Mouse (Mus musculus) heart, adult 2 months (tissue): ENCODE measurements around the gene Dnmbp.

ENCODE experiments used
- CTCF ChIP-seq: fragments of 200-600 bp; IDR thresholded peaks from 2 replicates; pipeline ENCODE4 v1.8.1; 2022; ENCODE audit warnings: antibody characterized with exemption, mild to moderate bottlenecking, moderate library complexity
- POLR2A ChIP-seq: fragments of 200-500 bp; IDR thresholded peaks from 2 replicates; pipeline ENCODE4 v1.6.1; 2011; ENCODE audit warnings: mild to moderate bottlenecking, low read depth, low read length, control low read depth; ENCODE audit not compliant: insufficient read depth

- TF ChIP-seq CTCF (no peak), POLR2A (no peak)
These were observed 52.3 kb downstream of the Dnmbp start for GRCm38 (mm10) chr19:43887725-43888124.
